Comparison of ENCODE assay signal across 8 mouse cellular contexts in the genomic region with DNA sequence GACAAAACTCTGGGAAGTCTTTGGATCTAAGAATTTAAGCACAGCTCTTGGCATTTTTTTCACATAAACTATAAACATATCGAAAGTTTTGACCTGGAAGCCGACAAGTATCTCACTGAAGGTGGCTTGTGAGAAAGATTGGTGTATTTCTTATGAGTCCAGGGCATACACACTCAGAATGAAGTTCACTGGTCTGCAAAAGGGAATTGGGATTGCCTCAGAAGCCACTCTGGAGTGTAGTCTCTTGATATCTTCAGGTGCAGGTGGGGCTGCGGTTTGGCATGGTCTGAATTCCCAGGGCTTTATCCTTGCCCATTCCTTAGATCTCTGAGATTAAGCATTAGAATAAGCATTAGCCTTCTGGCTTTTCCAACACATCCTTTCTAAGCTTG. TPM values are rescaled to one million over a fixed set of nuclear protein-coding genes. Genes with fewer than 3 reads are reported as not detected.
DNase-seq lines count a peak whose midpoint lies in the region; ATAC-seq lines count a peak whose summit lies in the region.

No protein-coding gene starts in this region.

- H3K4me1 ChIP-seq in intestine, embryonic 14.5 days (replicated peaks; ENCODE audit: control insufficient read depth, insufficient read depth, low read length), result no peaks in the 10 kb centered on the region; the same call in 1 of the 2 replicates
- H3K4me1 ChIP-seq in intestine, embryonic 16.5 days (ENCODE audit: control insufficient read depth, insufficient read depth, low read length), result no peaks in the 10 kb centered on the region
- H3K4me1 ChIP-seq in embryonic facial prominence, embryonic 10.5 days, result no peaks in the 10 kb centered on the region
- no peaks in the 10 kb centered on the region for H3K4me1 ChIP-seq in hindbrain, embryonic 11.5 days (replicated peaks; ENCODE audit: control insufficient read depth, insufficient read depth, low read length)
- peaks cover 9% of the 10 kb centered on the region for H3K4me1 ChIP-seq in midbrain, embryonic 13.5 days (replicated peaks)

- H3K27me3 ChIP-seq in intestine, embryonic 14.5 days (replicated peaks; ENCODE audit: control insufficient read depth, insufficient read depth, low read length), result no peaks in the 10 kb centered on the region
- no peaks in the 10 kb centered on the region for H3K27me3 ChIP-seq in intestine, embryonic 16.5 days (replicated peaks; ENCODE audit: control insufficient read depth, insufficient read depth, low read length)
- no peaks in the 10 kb centered on the region for H3K27me3 ChIP-seq in embryonic facial prominence, embryonic 10.5 days (replicated peaks; ENCODE audit: low read depth, poor library complexity, severe bottlenecking)
- H3K27me3 ChIP-seq in hindbrain, embryonic 11.5 days (ENCODE audit: control insufficient read depth, insufficient read depth, low read length), result no peaks in the 10 kb centered on the region
- no peaks in the 10 kb centered on the region for H3K27me3 ChIP-seq in midbrain, embryonic 13.5 days

- WGBS in intestine, embryonic 14.5 days, result 21% methylated on average over 3 of the region's 3 CpGs
- WGBS in intestine, embryonic 16.5 days, result 26% methylated on average over 3 of the region's 3 CpGs
- 35% methylated on average over 3 of the region's 3 CpGs for WGBS in embryonic facial prominence, embryonic 10.5 days
- 36% methylated on average over 3 of the region's 3 CpGs for WGBS in hindbrain, embryonic 11.5 days
- 41% methylated on average over 3 of the region's 3 CpGs for WGBS in midbrain, embryonic 13.5 days

- H3K27ac ChIP-seq in intestine, embryonic 14.5 days (ENCODE audit: low read depth), result no peak overlapping the region
- H3K27ac ChIP-seq in intestine, embryonic 16.5 days (ENCODE audit: low read length), result no peak overlapping the region
- no peak overlapping the region for H3K27ac ChIP-seq in embryonic facial prominence, embryonic 10.5 days (replicated peaks)
- H3K27ac ChIP-seq in hindbrain, embryonic 11.5 days (ENCODE audit: low read depth, low read length), result no peak overlapping the region
- no peak overlapping the region for H3K27ac ChIP-seq in midbrain, embryonic 13.5 days

- H3K36me3 ChIP-seq in intestine, embryonic 14.5 days (ENCODE audit: control insufficient read depth, insufficient read depth, low read length), result 0 out of 2 replicates have a peak, but pooled peaks cover 3% of the 10 kb centered on the region
- H3K36me3 ChIP-seq in intestine, embryonic 16.5 days (ENCODE audit: control insufficient read depth, insufficient read depth, low read length), result no peaks in the 10 kb centered on the region
- peaks cover 4% of the 10 kb centered on the region for H3K36me3 ChIP-seq in embryonic facial prominence, embryonic 10.5 days (replicated peaks)
- no peaks in the 10 kb centered on the region for H3K36me3 ChIP-seq in hindbrain, embryonic 11.5 days (ENCODE audit: control insufficient read depth, insufficient read depth, low read length)
- H3K36me3 ChIP-seq in midbrain, embryonic 13.5 days, result no peaks in the 10 kb centered on the region

- ATAC-seq in intestine, embryonic 14.5 days (replicated peaks; ENCODE audit: low FRiP score, low TSS enrichment, low read depth), result no peak; the same call in 1 of the 2 replicates
- no peak for ATAC-seq in intestine, embryonic 16.5 days
- ATAC-seq in hindbrain, embryonic 11.5 days (ENCODE audit: low FRiP score), result no peak; the same call in 1 of the 2 replicates
- ATAC-seq in midbrain, embryonic 13.5 days, result no peak

- peak overlapping the region; percentile 59; the same call in 1 of the 2 replicates for H3K4me3 ChIP-seq in intestine, embryonic 14.5 days (ENCODE audit: low read depth, low read length)
- H3K4me3 ChIP-seq in intestine, embryonic 16.5 days (ENCODE audit: low read length), result no peak overlapping the region
- peak overlapping the region; percentile 64 for H3K4me3 ChIP-seq in embryonic facial prominence, embryonic 10.5 days
- peak overlapping the region; percentile 48; the same call in 1 of the 2 replicates for H3K4me3 ChIP-seq in hindbrain, embryonic 11.5 days (ENCODE audit: low read depth, low read length)
- peak overlapping the region; percentile 62 for H3K4me3 ChIP-seq in midbrain, embryonic 13.5 days (replicated peaks)

- H3K4me2 ChIP-seq in intestine, embryonic 14.5 days (ENCODE audit: low read length), result peak overlapping the region; percentile 23; the same call in 1 of the 2 replicates
- H3K4me2 ChIP-seq in intestine, embryonic 16.5 days (ENCODE audit: low read depth, low read length), result no peak overlapping the region
- no peak overlapping the region for H3K4me2 ChIP-seq in hindbrain, embryonic 11.5 days (replicated peaks; ENCODE audit: low read depth, low read length)
- H3K4me2 ChIP-seq in midbrain, embryonic 13.5 days (replicated peaks), result peak overlapping the region; percentile 44

- H3K9me3 ChIP-seq in intestine, embryonic 14.5 days (ENCODE audit: control insufficient read depth, low read length), result no peaks in the 10 kb centered on the region
- H3K9me3 ChIP-seq in intestine, embryonic 16.5 days (ENCODE audit: control insufficient read depth, low read length), result no peaks in the 10 kb centered on the region
- no peaks in the 10 kb centered on the region for H3K9me3 ChIP-seq in embryonic facial prominence, embryonic 10.5 days
- no peaks in the 10 kb centered on the region for H3K9me3 ChIP-seq in hindbrain, embryonic 11.5 days (ENCODE audit: control insufficient read depth, low read length)
- no peaks in the 10 kb centered on the region for H3K9me3 ChIP-seq in midbrain, embryonic 13.5 days

- DNase-seq in intestine, embryonic 14.5 days (ENCODE audit: low spot score), result no peak
- DNase-seq in embryonic facial prominence, embryonic 10.5 days (ENCODE audit: low spot score), result no peak
- no peak for DNase-seq in hindbrain, embryonic 11.5 days (ENCODE audit: low spot score)
- DNase-seq in retina, postnatal 1 day, result no peak
- DNase-seq in Muller cell, postnatal 12 days (ENCODE audit: inconsistent ontology term), result no peak
- DNase-seq in spleen, adult 12 weeks (ENCODE audit: low spot score), result no peak

- H3K9ac ChIP-seq in intestine, embryonic 14.5 days (ENCODE audit: low read length), result no peak overlapping the region
- no peak overlapping the region for H3K9ac ChIP-seq in intestine, embryonic 16.5 days (ENCODE audit: low read depth, low read length)
- H3K9ac ChIP-seq in hindbrain, embryonic 11.5 days (ENCODE audit: low read depth, low read length), result no peak overlapping the region
- no peak overlapping the region for H3K9ac ChIP-seq in midbrain, embryonic 13.5 days (replicated peaks)

RNA-seq across cellular contexts. Expression of gene Vbp1, which starts 0.3 kb away (rescaled TPM):
- polyA plus RNA-seq in intestine, embryonic 14.5 days (2014; fragmentation: Nextera tagmentation; extraction: Ambion mirVana), result 146 and 155 TPM in 2 replicates
- 125 and 127 TPM in 2 replicates for polyA plus RNA-seq in intestine, embryonic 16.5 days (2015; fragmentation: Nextera tagmentation; extraction: Ambion mirVana)
- polyA plus RNA-seq in embryonic facial prominence, embryonic 10.5 days (2016; fragmentation: Nextera tagmentation; extraction: Ambion mirVana), result 180 and 184 TPM in 2 replicates
- 297 and 300 TPM in 2 replicates for polyA plus RNA-seq in hindbrain, embryonic 11.5 days (2014; fragmentation: Nextera tagmentation; extraction: Ambion mirVana)
- polyA plus RNA-seq in midbrain, embryonic 13.5 days (2015; fragmentation: Nextera tagmentation; extraction: Ambion mirVana), result 305 and 344 TPM in 2 replicates

Comparison
In these comparisons a context has a peak if more than half of its experiments do, and no peak if none do; other contexts are left out.
1. H3K4me2 ChIP-seq: peak in intestine, embryonic 14.5 days (single experiment) and midbrain, embryonic 13.5 days (single experiment); none in intestine, embryonic 16.5 days (single experiment) and hindbrain, embryonic 11.5 days (single experiment).